Mouse (Mus musculus) frontal cortex, postnatal 36 days (tissue): ENCODE measurements at regions not wholly inside any gene's neighbourhood (a gene's known extent, or its start where the extent isn't known, plus 50 kb on each side); places are given as distances from the start of the nearest gene placed in this dataset.
"Not testable (repeated sequence)": the region's sequence is repeated elsewhere in the genome, so short reads cannot be mapped to it uniquely, and the experiment has no call there.

Experiments
- DNase-seq, 2 experiments: peaks; one replicate each; pipeline ENCODE4 v3.0.0; 2022; ENCODE audit warnings: low spot score in 2 of 2

DNA sequence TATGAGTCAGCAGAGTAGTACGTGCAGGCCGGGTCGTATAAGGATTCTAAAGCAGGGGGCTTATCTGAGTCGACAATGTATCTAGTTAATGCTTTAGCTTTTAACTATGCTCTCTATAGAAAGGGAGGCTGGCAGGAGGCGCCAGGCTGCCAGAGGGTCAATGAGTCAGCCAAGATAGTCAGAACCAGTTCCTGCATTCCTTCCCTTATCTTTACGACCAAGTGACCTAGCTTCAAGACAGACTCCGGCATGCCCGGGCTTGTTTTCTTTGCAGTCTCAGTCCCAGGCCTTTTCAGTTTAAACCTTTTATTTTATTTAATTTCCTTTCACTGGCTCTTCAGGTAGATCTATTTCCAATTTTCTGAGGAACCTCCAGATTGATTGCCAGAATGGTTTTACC, 374.0 kb upstream of the Nrxn1 start:
- no peak for DNase-seq

DNA sequence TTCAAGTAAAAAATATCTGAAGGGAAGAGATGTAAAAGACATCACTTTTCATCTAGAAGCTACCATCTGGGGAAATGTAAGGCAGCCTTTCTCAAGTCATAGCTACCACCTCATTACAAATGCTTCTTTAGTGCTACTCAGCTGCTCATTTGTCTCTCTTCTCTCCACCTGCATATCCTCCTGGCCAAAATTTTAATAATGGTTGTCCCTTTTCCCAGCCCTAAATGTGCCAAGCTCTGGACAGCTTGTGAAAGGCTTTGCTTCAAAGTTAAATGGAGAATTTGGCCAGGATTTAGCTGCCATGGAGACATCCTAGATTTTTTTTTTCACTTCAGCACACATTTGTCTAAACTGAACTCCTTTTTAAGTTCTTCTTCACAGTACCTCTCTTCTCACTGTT, 358.8 kb upstream of the Nrxn1 start:
- peak; percentile 13 to 66 for DNase-seq

DNA sequence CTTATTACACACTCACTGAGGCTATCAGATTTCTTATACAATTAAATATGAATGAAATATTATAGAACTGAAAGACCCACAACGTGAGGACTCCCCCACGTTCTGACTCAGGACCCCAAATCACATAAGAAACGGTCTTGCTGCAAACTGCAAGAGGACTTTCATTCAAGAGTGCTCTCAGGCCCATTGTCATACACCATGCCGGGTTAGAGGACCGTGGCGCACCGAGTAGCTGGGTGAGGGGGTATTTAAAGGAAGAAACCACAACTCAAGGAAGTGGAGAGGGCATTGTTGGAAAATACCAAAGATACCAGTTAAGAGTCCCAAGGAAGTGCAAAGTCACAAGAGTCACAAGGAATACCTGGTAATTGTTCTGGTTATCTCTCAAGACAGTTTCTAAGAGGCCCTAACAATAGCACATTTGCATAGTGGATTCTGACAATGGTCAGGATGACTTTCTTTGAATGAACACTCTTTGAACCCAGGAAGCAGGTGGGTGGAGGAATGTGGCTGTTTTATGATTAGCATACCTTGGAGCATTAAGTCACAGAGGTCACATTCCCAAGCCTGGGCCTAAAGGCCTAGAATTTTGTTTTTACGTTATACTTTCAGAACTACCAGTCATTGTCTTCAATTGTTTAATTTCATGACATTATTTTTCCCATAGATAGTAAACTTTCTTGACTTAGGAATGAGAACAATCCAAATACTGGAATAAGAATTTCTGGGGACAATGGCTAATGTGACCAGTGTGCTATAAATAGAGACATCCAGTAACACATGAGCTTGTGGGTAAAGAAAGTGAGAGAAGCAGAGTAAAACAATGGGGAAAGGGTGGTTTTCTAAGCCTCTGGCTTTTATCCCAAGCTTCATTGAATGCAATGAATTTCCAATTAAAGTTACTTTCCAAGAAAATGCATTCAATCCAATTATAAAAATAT, 339.2 kb upstream of the Nrxn1 start:
- DNase-seq: not testable (repeated sequence)

DNA sequence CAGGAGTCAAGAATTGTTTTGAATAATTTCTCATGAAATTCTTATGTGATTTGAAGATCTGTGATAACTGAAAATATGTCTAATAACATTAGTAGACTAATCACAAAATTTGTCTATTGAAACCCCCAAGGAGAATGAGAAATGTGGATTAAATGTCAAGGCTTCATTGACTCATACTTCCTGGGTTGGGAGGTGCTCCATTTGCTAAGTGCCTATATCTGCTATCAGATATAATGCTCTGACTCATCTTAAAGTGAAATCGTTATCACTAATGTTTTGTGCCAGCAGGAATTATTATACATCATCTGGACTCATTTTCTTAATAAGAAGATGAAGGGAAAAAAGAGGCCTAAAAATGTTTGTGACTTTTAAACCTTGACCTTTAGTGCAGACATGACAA, 337.5 kb upstream of the Nrxn1 start:
- DNase-seq: no peak

DNA sequence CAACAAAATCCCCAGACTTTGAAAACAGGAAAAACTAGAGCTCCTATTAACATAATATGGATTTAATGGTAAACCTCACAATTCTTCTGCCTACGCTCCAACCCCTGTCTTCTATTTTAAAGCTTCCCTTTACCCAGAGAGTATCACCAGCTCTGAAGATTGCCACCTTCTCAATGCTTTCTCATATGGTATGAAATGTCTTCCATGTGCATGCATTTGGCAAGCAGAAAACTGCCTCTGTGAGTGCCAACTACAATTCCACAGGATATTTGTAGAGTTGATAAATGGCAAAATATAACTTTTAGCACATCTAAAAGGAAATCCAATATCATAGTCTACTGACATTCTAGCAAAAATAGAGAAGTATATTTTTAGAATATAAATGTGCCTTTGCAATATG, 332.2 kb upstream of the Nrxn1 start:
- DNase-seq: peak; percentile 1 to 77

DNA sequence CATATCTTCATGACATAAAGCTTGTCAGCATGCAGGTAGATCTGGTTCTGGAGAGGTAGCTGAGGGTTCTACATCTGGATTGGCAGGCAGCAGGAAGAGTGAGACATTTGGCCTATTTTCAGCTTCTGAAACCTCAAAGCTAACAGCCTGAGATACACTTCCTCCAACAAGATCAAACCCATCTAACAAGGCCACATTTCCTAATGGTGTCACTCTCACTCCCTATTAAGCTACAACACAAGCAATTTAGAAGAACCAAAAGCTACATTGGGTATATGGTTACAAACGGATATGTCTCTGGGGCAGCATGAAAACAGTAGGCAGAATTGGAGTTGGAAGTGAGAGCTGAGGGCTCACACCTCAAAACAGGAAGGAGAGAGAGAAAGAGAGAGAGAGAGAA, 325.7 kb upstream of the Nrxn1 start:
- no peak for DNase-seq

DNA sequence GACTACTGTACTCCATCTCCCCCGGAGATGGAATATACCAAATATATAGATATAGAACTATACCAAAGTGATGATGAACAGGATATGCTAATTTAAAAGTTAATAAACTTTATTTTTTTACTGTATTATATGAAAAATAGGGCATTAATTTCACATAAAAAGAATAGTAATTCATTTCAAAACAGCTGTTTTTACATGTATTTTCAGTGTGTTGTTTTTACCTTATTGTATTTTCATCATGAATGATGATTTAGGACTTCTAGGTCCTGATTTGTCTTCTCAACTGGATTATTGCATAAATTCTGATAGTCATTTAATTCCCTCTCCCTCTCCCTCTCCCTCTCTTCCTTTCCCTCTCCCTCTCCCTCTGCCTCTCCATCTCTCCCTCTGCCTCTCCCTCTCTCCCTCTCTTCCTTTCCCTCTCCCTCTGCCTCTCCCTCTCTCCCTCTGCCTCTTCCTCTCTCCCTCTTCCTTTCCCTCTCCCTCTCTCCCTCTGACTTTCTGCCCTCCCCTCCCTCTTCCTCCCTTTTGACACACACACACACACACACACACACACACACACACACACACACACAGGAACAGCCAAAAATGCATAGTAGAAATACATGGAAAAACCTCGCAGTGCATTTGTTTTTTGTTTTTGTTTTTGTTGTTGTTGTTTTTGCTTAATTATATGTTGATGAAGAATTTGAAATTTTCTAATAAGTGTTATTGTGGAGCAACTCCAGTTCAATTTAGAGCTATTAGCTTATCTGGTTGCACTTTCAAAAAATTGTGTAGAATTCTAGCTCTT, 298.3 kb upstream of the Nrxn1 start:
- no peak for DNase-seq

DNA sequence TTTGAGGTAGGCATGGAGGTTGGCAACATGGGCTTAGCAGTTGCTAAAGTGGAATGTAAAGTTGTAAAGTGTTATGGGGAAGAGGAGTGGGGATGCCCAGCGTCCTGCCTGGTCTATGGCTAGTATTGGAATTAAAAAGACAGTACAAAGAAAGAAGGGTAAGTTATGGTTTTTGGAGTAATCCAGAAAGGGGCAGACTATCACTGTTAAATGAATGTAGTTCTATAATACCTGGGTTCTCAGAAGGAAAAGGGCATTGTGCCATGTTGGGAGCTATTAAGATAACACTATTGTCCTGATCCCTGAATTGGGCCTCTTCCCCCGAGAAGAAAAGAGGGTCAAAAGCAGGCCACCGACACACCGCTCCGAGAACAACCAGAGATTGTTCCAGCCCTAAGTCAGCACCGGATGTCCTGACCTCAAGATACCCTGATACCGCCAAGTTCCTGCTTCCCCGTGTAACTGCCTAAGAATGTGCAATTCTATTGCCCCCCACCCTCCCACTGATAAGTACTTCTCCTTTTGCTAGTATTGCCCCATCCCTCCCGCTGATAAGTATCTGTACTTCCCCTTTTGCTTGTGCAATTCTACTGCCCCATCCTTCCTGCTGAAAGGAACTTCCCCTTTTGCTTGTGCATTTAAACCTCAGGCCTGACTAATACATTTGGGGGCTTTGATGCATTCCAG, 297.2 kb upstream of the Nrxn1 start:
- DNase-seq: not testable (repeated sequence)

DNA sequence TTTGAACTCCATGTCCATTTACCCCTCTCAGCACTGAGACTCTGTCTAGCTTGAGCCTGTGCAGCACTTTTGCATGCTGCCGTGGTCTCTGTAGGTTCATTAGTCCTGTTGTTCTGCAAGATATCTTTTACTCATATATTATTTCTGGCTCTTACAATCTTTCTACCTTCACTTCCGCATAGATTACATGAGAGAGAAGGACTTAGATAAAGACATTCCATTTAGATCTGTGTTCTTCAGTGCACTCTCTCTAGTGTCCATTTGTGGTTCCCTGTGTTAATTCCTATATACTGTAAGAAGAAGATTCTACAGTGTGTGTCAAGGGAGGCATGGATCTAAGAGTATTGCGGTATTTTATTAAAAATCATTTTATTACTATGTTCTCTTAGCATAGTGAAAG, 295.6 kb upstream of the Nrxn1 start:
- DNase-seq: no peak

DNA sequence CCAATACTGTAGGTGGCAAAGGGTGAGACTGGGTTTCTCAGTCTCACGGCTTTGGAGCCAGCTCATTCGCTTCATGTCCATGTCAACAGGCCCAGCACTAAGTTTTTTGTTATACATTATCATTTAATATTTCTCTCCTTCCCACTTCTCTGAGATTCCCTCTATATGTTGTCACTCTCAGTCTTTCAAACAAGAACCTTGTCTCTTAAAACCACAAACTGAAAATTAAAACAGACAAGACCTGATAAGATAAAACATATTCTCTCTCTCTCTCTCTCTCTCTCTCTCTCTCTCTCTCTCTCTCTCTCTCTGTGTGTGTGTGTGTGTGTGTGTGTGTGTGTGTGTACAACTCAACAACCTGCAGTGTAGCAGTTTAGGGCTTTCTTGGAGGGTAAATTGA, 295.2 kb upstream of the Nrxn1 start:
- DNase-seq: no peak

DNA sequence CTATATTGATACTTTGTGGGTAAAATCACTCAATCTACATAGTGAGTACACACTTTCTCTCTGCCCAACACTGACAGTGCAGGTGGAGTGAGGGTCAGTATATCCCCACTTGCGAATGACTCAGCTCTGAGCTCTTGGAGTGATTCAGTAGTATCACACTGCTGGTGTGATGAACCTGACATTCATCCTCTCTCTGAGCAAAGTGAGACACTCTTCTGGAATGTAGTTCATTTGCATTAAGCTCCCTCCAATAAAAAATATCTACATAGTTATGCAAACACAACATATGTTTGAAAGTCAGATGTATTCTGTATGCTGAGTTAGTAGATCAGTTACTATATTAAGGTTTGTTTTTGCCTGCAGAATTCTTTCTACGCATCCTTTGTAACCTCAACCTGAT, 293.1 kb upstream of the Nrxn1 start:
- DNase-seq: peak; percentile 11 to 12

DNA sequence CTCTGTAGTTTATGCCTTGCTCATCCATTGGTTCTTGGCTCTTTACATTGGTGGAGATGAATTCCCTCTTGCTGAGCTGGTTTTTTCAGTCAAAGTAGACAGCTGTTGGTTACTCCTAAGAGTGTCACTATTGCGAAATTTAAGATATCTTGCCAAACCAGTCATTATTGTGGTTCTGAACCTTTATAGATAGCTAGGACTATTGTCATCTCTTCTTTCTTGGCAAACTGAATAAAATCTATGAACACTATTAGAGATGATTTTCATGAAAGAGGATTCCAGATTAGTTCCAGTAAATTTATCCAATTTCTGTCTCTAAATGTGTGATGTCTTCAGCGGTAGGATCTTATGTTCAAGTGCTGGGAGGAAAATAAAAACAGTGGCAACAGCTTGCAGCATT, 275.3 kb upstream of the Nrxn1 start:
- DNase-seq: no peak

DNA sequence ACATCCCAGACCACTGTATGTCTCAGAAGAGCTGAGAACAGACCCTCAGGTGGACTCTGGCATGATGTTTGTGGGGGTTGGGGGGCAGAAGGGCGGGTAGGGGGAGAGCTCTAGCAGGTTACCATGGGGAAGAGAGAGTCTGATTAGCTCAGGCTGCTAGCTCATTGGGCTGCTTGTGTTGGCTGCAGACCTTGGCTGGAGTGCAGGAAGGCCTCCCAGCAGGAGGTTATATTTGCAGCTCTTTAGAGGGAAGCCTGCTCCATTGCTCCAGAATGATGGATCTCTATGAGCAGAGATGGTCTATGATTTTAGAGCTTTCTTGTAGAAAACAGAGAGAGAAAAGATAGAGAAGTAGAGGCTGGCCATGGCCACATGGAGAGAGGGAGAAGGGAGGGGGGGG, 268.4 kb upstream of the Nrxn1 start:
- no peak for DNase-seq

DNA sequence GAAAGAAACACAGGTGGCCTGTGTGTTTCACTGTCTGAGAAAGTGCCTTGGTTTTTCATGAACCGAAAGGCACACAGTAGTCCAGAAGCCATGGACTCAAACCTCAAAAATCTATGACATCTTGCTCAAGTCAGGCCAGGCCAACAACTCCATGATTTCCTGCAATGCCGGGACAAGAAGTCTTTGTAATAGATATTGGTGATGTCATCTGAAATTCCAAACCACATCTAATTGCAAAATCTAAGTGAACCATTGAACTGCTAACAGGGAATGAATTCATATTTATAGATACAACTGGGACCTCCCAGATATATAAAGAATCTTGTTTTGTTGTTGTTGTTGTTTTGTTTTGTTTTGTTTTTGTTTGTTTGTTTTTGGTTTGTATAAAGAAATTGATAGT, 259.2 kb upstream of the Nrxn1 start:
- DNase-seq: no peak

DNA sequence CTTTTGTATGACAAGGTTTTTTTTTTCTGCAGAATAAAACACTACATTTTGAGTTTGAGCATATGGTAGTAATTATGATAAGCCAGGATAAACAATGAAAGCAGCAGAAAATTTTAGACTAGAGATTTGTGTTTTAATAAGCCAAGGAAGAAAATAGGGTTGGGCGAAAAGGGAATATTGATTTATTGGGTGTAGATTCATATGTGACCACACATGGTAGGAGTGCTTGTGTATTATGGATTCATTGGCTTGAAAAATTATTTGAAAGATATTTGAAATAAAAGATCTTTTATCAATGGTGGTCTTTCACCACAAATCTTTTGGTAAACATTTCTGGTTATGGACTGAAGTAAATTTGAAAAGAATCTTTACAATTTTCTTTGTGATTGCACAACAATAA, 244.0 kb upstream of the Nrxn1 start:
- DNase-seq: no peak

DNA sequence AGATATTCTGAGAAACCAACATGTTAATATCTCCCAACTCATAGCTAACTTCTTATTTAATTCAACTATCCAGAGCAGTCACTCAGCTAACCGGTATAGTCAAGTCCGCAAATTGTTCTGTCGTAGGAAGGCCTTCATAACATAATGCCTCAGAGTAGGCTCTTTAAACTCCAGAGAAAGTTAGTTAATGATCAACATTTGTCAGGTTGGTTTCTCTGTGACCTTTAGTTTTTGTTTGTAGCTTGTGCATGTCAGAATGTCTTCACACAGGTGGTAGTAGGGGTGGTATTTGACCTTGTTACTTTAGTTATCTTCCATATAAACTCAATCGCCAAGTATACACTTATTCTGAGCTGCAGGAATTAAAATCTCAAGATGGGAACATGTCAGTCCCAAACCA, 240.9 kb upstream of the Nrxn1 start:
- no peak for DNase-seq

DNA sequence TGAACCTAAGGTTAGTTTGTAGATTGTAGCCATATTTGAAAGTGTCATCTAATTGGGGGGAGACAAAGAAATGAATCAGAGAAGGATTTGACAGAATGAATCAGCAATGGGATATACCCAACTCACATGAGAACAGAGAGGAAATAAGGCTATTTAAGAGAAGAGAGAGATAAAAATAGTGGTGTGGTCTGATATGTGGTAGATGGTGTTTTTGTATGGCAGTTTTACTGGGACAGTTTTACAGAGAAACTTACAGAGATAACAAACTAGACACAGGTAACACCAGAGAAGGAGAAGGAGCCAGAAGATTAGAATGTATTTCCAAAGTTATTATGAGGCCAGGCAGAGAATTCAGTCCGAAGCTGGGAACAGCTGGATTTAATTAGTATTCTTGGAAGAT, 240.3 kb upstream of the Nrxn1 start:
- DNase-seq: no peak

DNA sequence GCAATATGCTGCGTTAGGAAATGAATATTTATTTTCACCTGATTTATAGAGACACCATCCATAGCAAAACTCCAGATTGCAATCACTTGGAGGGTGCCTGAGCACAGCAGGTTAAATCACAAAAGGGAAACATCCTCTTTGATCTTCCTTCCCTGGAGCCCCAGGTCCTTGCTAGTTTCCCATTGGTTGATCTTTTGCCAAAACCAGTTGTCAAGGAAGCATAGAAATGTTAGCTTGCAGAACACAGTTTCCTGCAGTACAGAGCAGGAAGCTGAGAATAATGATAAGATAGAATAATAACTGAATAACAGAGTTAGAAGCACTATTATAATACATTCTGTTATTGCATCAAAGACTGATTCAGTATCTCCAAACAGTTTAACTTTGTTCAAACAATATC, 231.5 kb upstream of the Nrxn1 start:
- DNase-seq: no peak

DNA sequence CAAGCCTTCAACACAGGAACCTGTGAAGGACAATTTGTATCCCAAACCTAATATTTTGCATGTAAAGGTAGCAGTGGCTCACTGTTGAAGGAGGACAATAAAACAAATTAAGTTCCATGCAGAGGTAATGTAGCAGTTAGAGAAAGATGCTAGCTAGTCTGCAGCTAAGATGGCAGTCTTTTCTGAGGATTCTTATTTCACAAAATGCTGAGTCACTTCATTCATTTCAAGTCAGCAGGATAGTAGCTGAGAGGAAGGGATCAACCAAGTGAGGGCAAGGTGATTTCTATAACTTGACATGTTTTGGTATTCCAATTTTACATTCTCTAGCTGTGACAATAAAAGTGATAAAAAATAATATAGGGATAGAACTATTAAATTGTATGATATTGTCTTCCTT, 194.0 kb upstream of the Nrxn1 start:
- no peak for DNase-seq

DNA sequence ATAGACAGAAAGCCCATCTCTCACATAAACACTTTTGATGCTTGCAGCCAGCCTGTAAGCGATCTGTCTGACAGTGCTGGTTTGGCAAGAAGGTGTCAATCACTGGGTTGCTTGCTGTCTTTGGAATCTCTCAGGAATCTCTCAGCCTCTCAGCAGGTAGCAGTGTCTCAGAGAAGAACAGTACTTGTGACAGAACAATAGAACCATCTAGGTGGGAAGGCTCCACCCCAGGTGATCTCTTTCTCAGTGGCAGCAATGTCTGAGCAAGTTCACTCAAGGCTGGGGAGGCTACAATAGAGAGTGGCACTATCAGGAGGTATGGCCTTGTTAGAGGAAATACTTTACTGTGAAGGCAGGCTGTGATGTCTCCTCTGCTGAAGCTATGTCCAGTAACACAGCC, 181.5 kb upstream of the Nrxn1 start:
- no peak for DNase-seq

DNA sequence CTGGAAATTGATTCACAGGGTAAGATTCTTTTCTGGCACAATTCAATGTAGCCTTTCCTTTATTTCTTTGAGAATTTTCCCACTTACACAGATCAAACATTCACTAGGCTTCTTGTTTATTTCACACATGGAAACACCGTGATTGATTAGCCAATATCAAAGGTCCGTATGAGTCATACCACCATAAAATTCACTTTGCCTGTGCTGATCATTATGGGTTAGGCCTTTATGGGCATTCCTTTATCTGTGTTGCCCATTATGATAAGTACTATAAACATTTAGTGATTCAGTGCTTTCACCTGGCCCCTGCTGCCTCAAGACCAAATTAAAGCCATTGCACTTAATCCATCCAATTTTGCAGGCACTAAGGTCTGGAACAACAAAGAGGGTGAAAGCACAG, 145.8 kb upstream of the Nrxn1 start:
- no peak for DNase-seq

DNA sequence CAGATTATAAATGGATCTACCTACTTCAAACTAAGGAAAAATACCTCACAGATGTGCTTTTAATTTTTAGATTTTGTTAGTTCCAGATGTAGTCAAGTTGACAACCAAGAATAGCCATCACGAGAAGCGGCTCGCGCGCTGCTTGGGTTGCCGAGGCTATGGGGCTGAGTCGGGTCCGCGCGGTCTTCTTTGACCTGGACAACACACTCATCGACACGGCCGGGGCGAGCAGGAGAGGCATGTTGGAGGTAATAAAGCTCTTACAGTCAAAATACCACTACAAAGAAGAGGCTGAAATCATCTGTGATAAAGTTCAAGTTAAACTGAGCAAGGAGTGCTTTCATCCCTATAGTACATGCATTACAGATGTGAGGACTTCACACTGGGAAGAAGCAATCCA, 143.8 kb upstream of the Nrxn1 start:
- not testable (repeated sequence) for DNase-seq

DNA sequence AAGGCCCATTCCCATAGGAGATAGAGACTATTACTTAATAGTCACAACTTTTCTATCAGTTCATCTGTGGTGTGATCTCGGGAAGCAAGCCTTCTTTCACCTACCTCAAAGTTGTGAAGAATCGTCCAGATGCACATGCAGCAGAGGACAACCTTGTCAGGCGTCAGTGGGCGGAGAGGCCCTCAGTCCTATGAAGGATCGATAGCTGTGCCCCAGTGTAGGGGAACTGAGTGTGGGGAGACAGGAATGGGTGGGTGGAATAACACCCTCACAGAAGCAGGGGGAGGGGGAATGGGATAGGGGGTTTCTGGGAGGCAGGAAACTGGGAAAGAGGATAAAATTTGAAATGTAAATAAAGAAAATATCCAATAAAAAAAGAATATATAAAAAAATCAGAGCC, 133.5 kb upstream of the Nrxn1 start:
- DNase-seq: no peak
